16 mouse cellular contexts compared by ENCODE assay signal in the genomic region with DNA sequence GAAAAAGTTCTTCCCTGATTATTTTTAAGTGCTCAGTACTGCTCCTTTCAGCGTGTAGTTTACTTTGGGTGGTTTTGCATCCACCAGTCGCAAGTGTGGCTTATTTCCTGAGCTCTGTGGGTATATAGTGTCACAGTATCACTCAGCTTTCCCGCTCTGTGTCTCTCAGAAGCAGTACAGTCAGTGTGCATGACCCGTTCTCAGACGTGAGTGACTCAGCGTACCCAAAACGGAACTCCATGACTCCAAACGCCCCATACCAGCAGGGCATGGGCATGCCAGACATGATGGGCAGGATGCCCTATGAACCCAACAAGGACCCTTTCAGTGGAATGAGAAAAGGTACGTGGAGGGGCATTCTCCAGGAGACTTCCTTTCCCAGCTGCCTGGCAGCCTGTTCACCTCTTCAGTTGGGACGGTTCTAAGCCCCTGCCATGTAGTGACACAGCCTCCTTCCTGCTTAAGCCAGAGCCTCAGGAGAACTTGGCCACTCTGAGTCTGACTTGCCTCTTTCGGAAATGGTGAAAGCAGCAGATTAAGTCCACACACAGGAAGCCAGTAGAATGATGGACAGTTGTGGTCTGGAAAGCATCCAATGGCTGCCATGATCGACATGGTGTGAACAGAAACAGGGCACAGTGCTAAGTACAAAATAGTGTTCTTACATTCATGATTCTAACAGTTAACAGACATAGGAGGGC.
DNase-seq lines count a peak whose midpoint lies in the region; ATAC-seq and TF ChIP-seq lines count a peak whose summit lies in the region.
"Had no signal": no experiment of that assay in that cellular context is flagged by ENCODE, and none has a peak within 500 bp of the region (broad histone marks: within the 10 kb centered on the region; RNA-seq: fewer than 3 reads in every experiment).

No protein-coding gene starts in this region.

- H3K36me3 ChIP-seq in heart, embryonic 13.5 days = peaks cover 69% of the 10 kb centered on the region
- H3K36me3 ChIP-seq in heart, embryonic 10.5 days = peaks cover 39% of the 10 kb centered on the region
- H3K36me3 ChIP-seq in forebrain, postnatal 0 days (ENCODE audit: insufficient read depth) = peaks cover 54% of the 10 kb centered on the region

- H3K4me1 ChIP-seq in heart, embryonic 13.5 days = peaks cover 44% of the 10 kb centered on the region
- H3K4me1 ChIP-seq in heart, embryonic 10.5 days = peaks cover 42% of the 10 kb centered on the region
- peaks cover 14% of the 10 kb centered on the region for H3K4me1 ChIP-seq in forebrain, postnatal 0 days (ENCODE audit: insufficient read depth)

- H3K9me3 ChIP-seq in heart, embryonic 13.5 days = no peaks in the 10 kb centered on the region
- no peaks in the 10 kb centered on the region for H3K9me3 ChIP-seq in heart, embryonic 10.5 days
- H3K9me3 ChIP-seq in forebrain, postnatal 0 days (ENCODE audit: low read length) = no peaks in the 10 kb centered on the region
- H3K9me3 ChIP-seq: kidney, embryonic 15.5 days; limb, embryonic 12.5 days had no signal

- H3K4me3 ChIP-seq in heart, embryonic 13.5 days = no peak overlapping the region
- H3K4me3 ChIP-seq in heart, embryonic 10.5 days = no peak overlapping the region
- no peak overlapping the region for H3K4me3 ChIP-seq in forebrain, postnatal 0 days (ENCODE audit: low read depth, low read length)
- H3K4me3 ChIP-seq: kidney, embryonic 15.5 days; limb, embryonic 12.5 days had no signal

- no peak for DNase-seq in heart, embryonic 10.5 days (ENCODE audit: low spot score)
- DNase-seq in NIH3T3 (ENCODE audit: low read depth) = peak; percentile 96
- DNase-seq in forebrain, postnatal 0 days = peak; percentile 46
- DNase-seq in thymus, postnatal 14 days = no peak
- no peak for DNase-seq in c-Kit-positive CD71-positive TER-119-positive erythroid progenitor cells, embryonic 14.5 days (ENCODE audit: low spot score)
- no peak for DNase-seq in lung, postnatal 4 days
- DNase-seq: adrenal gland, postnatal 10 days; cerebellum, adult 18-20 months; layer of hippocampus, adult 9-11 months; thymus, adult 2 months had no signal

- H3K27ac ChIP-seq in heart, embryonic 13.5 days (replicated peaks) = peak overlapping the region; percentile 36
- H3K27ac ChIP-seq in heart, embryonic 10.5 days = no peak overlapping the region
- no peak overlapping the region for H3K27ac ChIP-seq in forebrain, postnatal 0 days (ENCODE audit: low read depth, low read length)
- H3K27ac ChIP-seq: hindbrain, postnatal 0 days; kidney, embryonic 15.5 days; limb, embryonic 12.5 days had no signal

- H3K9ac ChIP-seq in heart, embryonic 13.5 days = no peak overlapping the region
- no peak overlapping the region for H3K9ac ChIP-seq in forebrain, postnatal 0 days
- H3K9ac ChIP-seq: kidney, embryonic 15.5 days; limb, embryonic 12.5 days had no signal

- no peak for TF ChIP-seq CTCF in forebrain, postnatal 0 days (IDR thresholded peaks at IDR 0.05; ENCODE audit: low read depth)

- no peak for ATAC-seq in heart, embryonic 13.5 days (ENCODE audit: extremely low read depth, insufficient number of reproducible peaks, low FRiP score, low TSS enrichment)
- peak; percentile 52 for ATAC-seq in forebrain, postnatal 0 days
- ATAC-seq in megakaryocyte progenitor cell, adult 5-6 weeks (replicated peaks; ENCODE audit: poor library complexity) = peak; percentile 69
- ATAC-seq: hindbrain, postnatal 0 days; Patski had no signal

- H3K4me2 ChIP-seq in heart, embryonic 13.5 days = no peak overlapping the region
- no peak overlapping the region for H3K4me2 ChIP-seq in forebrain, postnatal 0 days (ENCODE audit: low read depth)
- H3K4me2 ChIP-seq: kidney, embryonic 15.5 days; limb, embryonic 12.5 days had no signal

- WGBS in heart, embryonic 13.5 days = 72% methylated on average over 12 of the region's 12 CpGs
- WGBS in heart, embryonic 10.5 days = 74% methylated on average over 12 of the region's 12 CpGs
- 70% methylated on average over 12 of the region's 12 CpGs for WGBS in forebrain, postnatal 0 days

- H3K27me3 ChIP-seq in heart, embryonic 13.5 days (replicated peaks) = no peaks in the 10 kb centered on the region
- 0 out of 2 replicates have a peak, but pooled peaks cover 4% of the 10 kb centered on the region for H3K27me3 ChIP-seq in heart, embryonic 10.5 days (ENCODE audit: insufficient read depth, poor library complexity, severe bottlenecking)
- no peaks in the 10 kb centered on the region for H3K27me3 ChIP-seq in forebrain, postnatal 0 days (ENCODE audit: insufficient read depth, low read length)
- H3K27me3 ChIP-seq: kidney, embryonic 15.5 days; limb, embryonic 12.5 days; Patski had no signal

Comparison
In these comparisons a context has a peak if more than half of its experiments do, and no peak if none do; other contexts are left out.
1. DNase-seq: peak in NIH3T3 (single experiment) and forebrain, postnatal 0 days (single experiment); none in heart, embryonic 10.5 days (single experiment), thymus, postnatal 14 days (single experiment), c-Kit-positive CD71-positive TER-119-positive erythroid progenitor cells, embryonic 14.5 days (single experiment) and lung, postnatal 4 days (0 of 2).